Mouse (Mus musculus) urinary bladder, postnatal 36 days (tissue): ENCODE data around the gene Olfr202.
"Not testable (repeated sequence)": the region's sequence is repeated elsewhere in the genome, so short reads cannot be mapped to it uniquely, and the experiment has no call there.

ENCODE experiments used
- DNase-seq, 2 experiments: peaks; one replicate each; pipeline ENCODE4 v3.0.0; 2022; ENCODE audit warnings: low spot score in 2 of 2, mixed read lengths in 1 of 2

Gene Olfr202

DNA sequence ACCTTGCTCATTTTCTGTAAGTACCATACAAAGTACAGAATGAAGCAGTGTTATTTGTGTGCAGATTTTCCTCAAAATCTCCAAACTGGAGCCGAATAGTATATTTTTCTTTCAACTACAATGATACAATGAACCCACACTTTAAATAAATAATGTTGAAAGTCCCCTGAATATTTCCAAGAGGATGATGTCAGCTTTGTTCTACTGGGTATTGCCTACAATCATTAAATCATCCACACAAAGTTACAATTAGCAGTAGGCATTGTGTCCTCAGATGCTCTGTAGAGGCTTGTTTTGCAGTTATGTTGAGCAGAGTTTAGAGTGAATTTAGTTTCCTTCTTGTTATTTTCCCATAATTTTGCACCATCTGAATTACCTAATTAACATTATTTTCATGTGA lies at the start of gene Olfr202:
Gene Olfr202, minus strand, starts transcription at position 101 of the 400 bp plus-strand sequence.
- no peak for DNase-seq

DNA sequence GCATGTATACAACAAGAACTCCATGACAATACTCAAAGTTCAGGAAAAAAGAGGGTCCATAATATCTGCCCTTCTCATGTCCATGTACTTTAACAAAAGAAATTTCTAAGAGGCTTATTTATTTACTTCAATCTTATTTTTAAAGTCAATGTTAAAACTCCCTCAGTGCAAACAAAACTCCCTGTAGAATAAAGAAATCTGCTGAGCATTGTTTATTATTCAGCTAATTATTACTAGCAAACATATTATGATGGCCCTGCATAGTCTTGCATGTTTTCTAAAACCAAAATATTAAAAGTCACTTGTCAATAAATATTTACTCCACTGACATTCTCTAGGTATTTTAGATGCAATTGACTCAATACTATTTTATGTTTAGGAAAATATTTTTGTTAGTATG lies 44.4 kb upstream of the Olfr202 start, which contains the start of gene Olfr205:
Gene Olfr205, minus strand, starts transcription at position 101 of the 400 bp plus-strand sequence.
- no peak for DNase-seq

DNA sequence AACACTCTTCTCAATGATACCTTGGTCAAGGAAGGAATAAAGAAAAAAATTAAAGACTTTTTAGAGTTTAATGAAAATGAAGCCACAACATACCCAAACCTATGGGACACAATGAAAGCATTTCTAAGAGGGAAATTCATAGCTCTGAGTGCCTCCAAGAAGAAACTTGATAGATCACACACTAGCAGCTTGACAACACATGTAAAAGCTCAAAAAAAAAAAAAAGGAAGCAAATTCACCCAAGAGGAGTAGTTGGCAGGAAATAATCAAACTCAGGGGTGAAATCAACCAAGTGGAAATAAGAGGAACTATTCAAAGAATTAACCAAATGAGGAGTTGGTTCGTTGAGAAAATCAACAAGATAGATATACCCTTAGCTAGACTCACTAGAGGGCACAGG lies 36.7 kb upstream of the Olfr202 start:
- DNase-seq, result not testable (repeated sequence)

DNA sequence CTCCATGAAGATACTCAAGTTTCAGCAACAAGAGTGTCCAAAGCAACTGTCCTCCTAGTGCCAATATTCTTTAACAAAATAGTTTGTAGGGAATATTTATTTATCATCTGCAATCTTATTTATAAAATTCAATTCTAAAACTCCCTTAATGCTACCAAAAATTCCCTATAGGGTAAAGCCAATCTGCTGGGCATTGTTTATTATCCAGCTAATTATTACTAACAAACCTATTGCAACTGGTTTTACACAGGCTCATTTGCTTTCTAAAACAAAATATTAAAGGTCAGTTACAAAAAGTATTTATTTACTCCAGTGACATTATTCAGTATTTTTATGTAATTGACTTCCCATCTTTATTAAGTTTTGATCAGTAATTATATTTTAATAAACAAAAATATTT lies 31.6 kb upstream of the Olfr202 start, which contains the start of gene Olfr204:
Gene Olfr204, minus strand, starts transcription at position 101 of the 400 bp plus-strand sequence.
- DNase-seq, result no peak

DNA sequence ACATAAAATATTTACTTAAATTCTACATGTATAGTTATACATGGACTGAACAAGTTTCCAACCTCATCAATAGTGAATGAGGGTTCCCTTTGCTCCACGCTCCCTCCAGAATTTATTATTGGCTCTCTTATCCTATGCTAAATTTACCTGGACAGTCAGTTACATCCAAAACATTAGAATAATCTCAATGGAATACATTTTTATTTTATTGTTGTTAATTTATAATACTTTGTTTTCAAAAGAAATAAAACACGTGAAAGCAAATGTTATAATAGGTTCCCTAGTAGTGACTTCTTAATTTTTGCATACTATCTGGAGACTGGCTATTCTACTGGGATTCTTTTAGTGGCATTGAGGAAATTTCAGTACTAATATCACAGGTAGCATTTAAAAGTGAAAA lies 12.0 kb upstream of the Olfr202 start, which contains the start of gene Olfr203:
Gene Olfr203, plus strand, starts transcription at position 301 of the 400 bp plus-strand sequence.
- DNase-seq, result no peak

DNA sequence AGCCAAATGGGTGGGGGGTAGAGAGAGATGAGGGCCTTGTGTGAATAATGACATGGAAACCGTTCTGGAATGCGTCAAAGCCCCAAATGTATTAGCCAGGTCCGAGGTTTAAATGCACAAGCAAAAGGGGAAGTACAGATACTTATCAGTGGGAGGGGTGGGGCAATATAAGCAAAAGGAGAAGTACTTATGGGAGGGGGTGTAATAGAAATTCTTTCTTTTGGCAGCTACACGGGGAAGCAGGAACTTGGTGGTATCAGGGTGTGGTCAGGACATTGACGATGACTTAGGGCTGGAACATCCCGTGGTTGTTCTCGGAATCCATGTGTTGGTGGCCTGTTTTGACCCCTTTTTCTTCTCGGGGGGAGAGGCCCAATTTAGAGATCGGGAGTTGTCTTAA lies 983 bp upstream of the Olfr202 start:
- not testable (repeated sequence) for DNase-seq

DNA sequence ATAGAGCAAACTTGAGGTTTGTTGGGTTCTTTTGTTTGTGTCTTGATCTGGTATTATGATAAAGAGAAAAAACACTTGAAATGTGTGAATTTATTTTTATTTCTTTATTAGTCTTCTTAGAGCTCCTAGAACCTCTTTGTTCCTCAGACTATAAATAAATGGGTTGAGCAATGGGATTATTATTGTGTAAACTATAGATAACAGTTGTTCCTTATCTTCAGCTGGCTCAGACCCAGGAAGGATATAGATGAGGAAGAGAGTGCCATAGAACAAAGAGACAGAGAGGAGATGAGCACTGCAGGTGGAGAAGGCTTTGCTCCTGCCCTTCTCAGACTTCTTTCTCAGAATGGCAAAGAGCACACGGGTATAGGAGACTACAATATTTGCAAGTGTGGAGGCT lies 3.1 kb downstream of the Olfr202 start:
- DNase-seq, result no peak

DNA sequence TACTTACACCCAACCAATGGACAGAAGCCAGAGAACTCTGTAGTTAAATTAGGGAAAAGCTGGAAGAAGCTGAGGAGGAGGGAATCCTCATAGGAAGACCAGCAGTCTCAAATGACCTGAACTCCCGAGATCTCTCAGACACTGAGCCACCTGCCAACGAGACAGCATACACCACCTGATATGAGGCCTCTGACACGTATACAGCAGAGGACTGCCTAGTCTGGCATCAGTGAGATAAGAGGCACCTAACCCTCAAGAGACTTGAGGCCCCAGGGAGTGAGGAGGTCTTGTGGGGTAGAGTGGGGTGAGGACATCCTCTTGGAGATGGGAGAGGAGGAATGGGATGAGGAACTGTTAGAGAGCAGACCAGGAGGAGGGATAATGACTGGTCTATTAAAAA lies 6.1 kb downstream of the Olfr202 start:
- DNase-seq, result no peak

DNA sequence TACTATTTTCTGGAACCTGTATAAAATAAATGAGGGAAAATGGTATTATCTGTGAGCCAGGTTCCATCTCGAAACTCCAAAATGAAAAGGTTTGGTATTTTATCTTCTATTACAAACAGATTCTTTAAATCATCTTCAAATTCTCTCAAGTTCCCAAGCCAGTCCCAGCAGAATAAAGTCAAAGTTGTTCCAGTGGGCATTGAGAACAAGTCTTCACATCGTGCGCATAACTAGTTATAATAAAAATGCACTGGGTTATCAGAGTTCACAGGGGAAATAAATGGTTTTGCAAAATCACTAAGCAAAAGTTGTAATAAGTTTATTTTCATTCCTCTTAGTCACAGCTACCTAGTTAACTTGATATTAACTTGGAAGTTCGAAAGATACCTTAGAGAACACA lies 14.1 kb downstream of the Olfr202 start, which contains the start of gene Olfr201:
Gene Olfr201, minus strand, starts transcription at position 101 of the 400 bp plus-strand sequence.
- DNase-seq, result not testable (repeated sequence)

DNA sequence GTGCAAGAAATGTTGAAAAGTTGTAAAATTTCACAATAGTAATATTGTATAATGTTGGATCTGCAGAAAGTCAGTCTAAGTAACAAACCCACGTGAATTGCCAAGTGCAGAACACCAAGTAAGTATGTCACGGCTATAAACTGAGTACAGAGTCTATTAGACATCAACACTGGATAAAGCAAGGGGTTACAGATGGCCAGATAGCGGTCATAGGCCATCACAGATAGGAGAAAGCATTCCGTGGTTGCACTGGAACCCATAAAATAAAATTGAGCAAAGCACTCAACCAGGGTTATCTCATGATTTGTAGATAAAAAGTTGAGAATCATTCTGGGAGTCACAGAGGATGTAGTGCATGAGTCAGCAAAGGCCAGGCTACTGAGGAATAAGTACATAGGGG lies 17.5 kb downstream of the Olfr202 start:
- DNase-seq, result not testable (repeated sequence)

DNA sequence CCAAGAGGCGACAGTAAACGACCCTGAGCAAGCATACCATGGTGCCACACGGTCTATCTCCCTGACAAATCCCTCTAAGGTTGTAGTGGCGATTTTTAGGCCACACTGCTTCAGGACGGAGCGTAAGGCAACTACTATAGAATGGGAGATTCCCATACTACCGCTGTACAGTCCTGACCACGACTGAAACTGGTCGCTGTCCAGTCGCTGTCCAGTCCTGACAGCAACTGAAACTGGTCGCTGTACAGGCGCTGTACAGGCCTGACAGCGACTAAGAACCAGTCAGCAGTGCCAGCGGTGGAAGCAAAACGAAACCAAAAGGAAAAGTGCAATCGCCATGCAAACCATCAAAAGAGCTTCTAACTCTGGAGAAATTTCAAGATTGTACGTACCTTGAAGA lies 36.9 kb downstream of the Olfr202 start:
- no peak for DNase-seq
